Mouse (Mus musculus) kidney, postnatal 4 days (tissue): ENCODE results near the gene Atrx.

Source experiments
- DNase-seq, 2 experiments: peaks; one replicate each; pipeline ENCODE4 v3.0.0; 2021; ENCODE audit warnings: mixed read lengths in 2 of 2

Atrx gene

DNA sequence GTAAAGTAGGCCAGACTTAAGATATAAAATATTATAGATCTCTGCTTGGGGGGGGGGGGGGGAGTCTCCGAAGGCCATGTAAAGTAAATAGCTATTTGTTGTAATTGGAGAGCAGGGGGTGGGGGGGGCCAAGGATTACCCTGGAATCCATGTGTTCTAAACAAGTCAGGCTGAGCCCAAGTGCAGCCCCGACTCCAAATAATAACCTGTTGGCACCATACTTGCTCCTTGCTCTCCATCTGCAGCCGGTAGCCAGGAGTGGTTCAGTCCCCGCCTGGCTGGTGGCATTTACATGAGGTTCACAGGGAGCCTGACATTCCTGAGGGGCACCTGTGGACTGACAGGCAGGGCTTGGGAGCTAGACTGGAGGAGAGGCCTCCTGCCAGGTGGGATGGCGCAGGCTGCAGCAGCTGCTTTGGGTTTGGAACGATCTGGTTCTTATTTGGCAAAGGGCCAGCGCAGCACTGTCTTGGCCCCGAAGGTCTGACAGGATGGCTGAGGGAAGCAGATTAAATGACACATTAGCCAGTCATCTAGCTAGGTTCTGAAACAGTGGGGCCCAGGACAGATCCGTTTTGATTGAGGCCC lies 161.9 kb downstream of the Atrx start:
- DNase-seq: peak in 1 of 2 experiments; percentile 5

- no peak for DNase-seq
Observed at GRCm38 (mm10) chrX:105766013-105766412, 163.2 kb downstream of the Atrx start.

DNA sequence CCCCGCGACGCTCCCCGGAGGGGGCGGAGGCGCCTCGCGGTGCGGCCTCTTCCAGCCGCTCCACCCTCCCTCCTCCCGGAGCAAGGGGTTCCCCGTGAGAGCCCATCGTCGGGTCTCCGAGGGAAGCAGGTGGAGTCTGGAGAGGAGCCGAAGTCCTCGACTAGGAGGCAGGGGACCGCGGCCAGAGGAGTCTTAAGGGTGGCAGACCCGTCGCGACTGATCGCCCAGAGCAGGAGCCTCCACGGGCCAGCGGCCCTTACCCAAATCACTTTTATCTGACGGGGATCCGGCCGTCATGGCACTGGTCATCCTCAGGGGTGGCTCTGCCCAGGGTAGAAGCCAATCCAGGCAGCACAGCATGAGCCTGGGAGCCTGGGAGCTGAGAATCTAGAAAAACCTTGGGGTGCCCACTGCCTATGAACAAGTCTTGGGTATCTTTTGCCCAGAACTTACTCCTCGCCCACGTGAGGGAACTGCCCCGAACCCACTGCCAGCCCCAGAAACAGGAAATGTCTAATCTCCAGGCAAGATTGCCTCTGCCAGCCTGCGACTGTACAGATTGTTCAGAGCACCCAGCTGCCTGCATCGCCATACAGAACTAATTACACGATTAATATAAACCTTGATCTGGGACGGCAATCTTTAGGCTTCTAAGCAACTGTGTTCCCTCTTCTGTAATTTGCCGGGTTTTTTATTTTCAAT lies 164.0 kb downstream of the Atrx start:
- DNase-seq: peak; percentile 9 to 18

GRCm38 (mm10) chrX:105764162-105765004 lies 164.8 kb downstream of the Atrx start, which contains the start of gene Fgf16:
Gene Fgf16 (plus strand): TSS chrX:105764279.
- peak; percentile 4 to 24 for DNase-seq

DNA sequence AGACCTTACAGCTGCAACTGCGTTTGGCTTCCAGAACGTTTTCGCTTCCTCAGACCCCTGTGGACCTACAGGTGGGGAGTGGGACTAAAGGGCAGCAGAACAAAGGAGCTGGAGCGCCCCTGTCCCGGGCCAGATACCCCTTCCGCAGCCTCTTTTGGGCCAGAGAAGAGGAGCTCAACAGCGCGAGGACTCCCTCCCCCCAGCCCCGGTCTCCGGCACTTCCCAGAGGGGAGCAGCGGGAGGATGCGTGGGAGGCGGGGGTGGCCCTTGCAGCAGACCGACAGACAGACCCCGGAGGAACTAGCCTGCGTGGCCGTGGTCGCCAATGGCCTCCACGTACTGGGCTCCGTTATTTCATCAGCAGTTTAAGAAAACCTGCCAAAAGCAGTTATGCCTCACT lies 165.6 kb downstream of the Atrx start:
- peak; percentile 24 to 33 for DNase-seq

GRCm38 (mm10) chrX:105762847-105763527 lies 166.2 kb downstream of the Atrx start:
- DNase-seq: peak; percentile 6 to 33
